In the genomic region with DNA sequence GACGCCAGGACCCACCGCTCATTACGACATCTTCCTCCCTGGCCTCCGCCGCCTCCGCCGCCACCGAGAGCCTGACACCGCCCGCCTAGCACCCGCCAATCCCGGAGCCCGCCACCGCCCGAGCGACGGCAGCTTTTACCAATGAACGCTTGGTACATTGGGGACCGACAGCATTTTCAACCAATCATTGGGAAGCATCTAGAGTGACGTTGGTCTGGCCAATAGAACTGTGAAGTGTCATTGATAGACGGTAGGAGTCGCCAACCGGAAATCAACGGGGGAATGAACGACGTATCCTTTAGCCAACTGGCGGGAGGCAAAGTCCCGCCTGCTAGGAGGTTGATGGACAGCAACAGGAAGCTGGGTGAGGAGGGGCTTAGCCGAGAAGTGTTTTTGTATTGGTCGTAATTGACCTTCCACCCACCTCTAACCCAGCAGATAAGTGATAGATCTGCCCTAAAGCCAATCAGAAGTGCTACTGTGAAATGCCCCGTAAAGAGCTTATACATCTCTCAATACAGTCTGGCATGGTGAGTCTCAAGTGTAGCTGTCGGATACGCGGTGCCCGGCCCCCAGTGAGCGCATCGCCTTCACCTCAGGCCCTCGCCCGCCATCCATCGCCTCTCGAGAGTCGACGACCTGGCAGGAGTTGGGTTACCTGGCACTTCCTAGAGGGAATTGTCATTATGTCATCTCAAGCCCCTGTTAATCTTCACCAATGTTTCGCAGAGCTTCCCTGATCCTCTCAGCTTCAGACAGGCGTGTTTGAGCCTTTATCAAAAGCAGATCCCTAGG, we compare ENCODE assay signal across 8 mouse cellular contexts. TPM values are rescaled to one million over a fixed set of nuclear protein-coding genes. Genes with fewer than 3 reads are reported as not detected.
DNase-seq lines count a peak whose midpoint lies in the region; ATAC-seq and TF ChIP-seq lines count a peak whose summit lies in the region.

No protein-coding gene starts in this region.

- DNase-seq in G1E (ENCODE audit: low spot score) = peak; percentile 98
- peak; percentile 100 for DNase-seq in cerebellum, adult 11-12 months
- DNase-seq in heart, postnatal 25 days (ENCODE audit: low spot score) = peak; percentile 100
- DNase-seq in layer of hippocampus, adult 18-20 months (ENCODE audit: low spot score in 2 of 2) = peak; percentile 99 to 100
- peak; percentile 99 for DNase-seq in lung, adult 2 months
- peak; percentile 98 to 99 for DNase-seq in thymus, adult 18-20 months

- H3K27me3 ChIP-seq in G1E (ENCODE audit: insufficient read depth, low read length) = peaks cover 4% of the 10 kb centered on the region; the same call in 1 of the 2 replicates
- H3K27me3 ChIP-seq in forebrain, embryonic 15.5 days = no peaks in the 10 kb centered on the region

- H3K4me2 ChIP-seq in forebrain, embryonic 15.5 days (replicated peaks) = peak overlapping the region; percentile 86

- peak overlapping the region; percentile 91 for H3K9ac ChIP-seq in forebrain, embryonic 15.5 days (replicated peaks)

- peak; percentile 96 for ATAC-seq in G1E (ENCODE audit: extremely low read depth, insufficient number of reproducible peaks, low FRiP score, poor library complexity, severe bottlenecking)
- ATAC-seq in forebrain, embryonic 15.5 days (replicated peaks) = peak; percentile 99
- peak; percentile 87 for ATAC-seq in neutrophil, adult 5-6 weeks (ENCODE audit: extremely low read depth, insufficient number of reproducible peaks, low FRiP score, poor library complexity, severe bottlenecking)

- no peak for TF ChIP-seq CTCF in G1E (IDR thresholded peaks at IDR 0.05; ENCODE audit: low read depth, low read length)
- no peak for TF ChIP-seq CTCF in lung, adult 2 months (IDR thresholded peaks at IDR 0.05; ENCODE audit: insufficient read depth, low read length)

- H3K4me3 ChIP-seq in G1E (ENCODE audit: low read depth, low read length) = peak overlapping the region; percentile 90
- H3K4me3 ChIP-seq in forebrain, embryonic 15.5 days = peak overlapping the region; percentile 88
- peak overlapping the region; percentile 92 for H3K4me3 ChIP-seq in lung, adult 2 months (replicated peaks; ENCODE audit: extremely low read depth, low read depth, low read length)

- TF ChIP-seq POLR2A in lung, adult 2 months (IDR thresholded peaks at IDR 0.05; ENCODE audit: borderline replicate concordance, extremely low read depth, low read depth, low read length) = peak; percentile 86; the same call in 1 of the 2 replicates

- H3K4me1 ChIP-seq in G1E (ENCODE audit: insufficient read depth, low read depth, low read length) = peaks cover 61% of the 10 kb centered on the region
- H3K4me1 ChIP-seq in forebrain, embryonic 15.5 days = peaks cover 33% of the 10 kb centered on the region
- H3K4me1 ChIP-seq in lung, adult 2 months (ENCODE audit: control insufficient read depth, insufficient read depth, low read length) = peaks cover 16% of the 10 kb centered on the region

- peak overlapping the region; percentile 97 for H3K27ac ChIP-seq in forebrain, embryonic 15.5 days (replicated peaks)

- H3K36me3 ChIP-seq in G1E (replicated peaks) = peaks cover 26% of the 10 kb centered on the region
- H3K36me3 ChIP-seq in forebrain, embryonic 15.5 days = no peaks in the 10 kb centered on the region

- WGBS in forebrain, embryonic 15.5 days = under 1% methylated on average over 45 of the region's 45 CpGs
- WGBS in lung, adult 2 months = under 1% methylated on average over 45 of the region's 45 CpGs

- no peaks in the 10 kb centered on the region for H3K9me3 ChIP-seq in G1E (replicated peaks)
- no peaks in the 10 kb centered on the region for H3K9me3 ChIP-seq in forebrain, embryonic 15.5 days

- intact Hi-C loops in heart, postnatal 25 days (cut with DNase I) = no loop called here

RNA-seq across cellular contexts. Expression of a gene that starts 5.0 kb away (rescaled TPM):
- total RNA-seq in G1E (2014; fragmentation: Nextera tagmentation) (27.9 and 32.3 TPM in 2 replicates), G1E (2017) (0.99 and 1.6 TPM in 2 replicates)
- polyA plus RNA-seq in G1E (2012) = 46.6 and 54.6 TPM in 2 replicates
- polyA plus RNA-seq in forebrain, embryonic 15.5 days (2015; fragmentation: Nextera tagmentation; extraction: Ambion mirVana) = 14.9 and 16.1 TPM in 2 replicates
- 10 to 100 TPM in 1 of 2 experiments, 1 to 10 TPM in 1; 9.8 to 11.6 TPM for total RNA-seq in heart, postnatal 25 days (2021)
- total RNA-seq in layer of hippocampus, adult 18-20 months (2021) = 10 to 100 TPM; 13.0 to 13.4 TPM
- polyA plus RNA-seq in lung, adult 2 months (2012; rRNA removed) = 23.1 and 26.3 TPM in 2 replicates
- 9.3 and 9.8 TPM in 2 replicates for total RNA-seq in neutrophil, adult 5-6 weeks (2017)

RNA-seq across cellular contexts. Expression of a gene that starts 34.0 kb away (rescaled TPM):
- total RNA-seq in G1E (2014; fragmentation: Nextera tagmentation) = 119 and 123 TPM in 2 replicates
- 298 and 340 TPM in 2 replicates for total RNA-seq in G1E (2017)
- 64.1 and 97.1 TPM in 2 replicates for polyA plus RNA-seq in G1E (2012)
- 20.7 and 21.5 TPM in 2 replicates for polyA plus RNA-seq in forebrain, embryonic 15.5 days (2015; fragmentation: Nextera tagmentation; extraction: Ambion mirVana)
- total RNA-seq in heart, postnatal 25 days (2021) = 10 to 100 TPM; 11.3 to 12.9 TPM
- total RNA-seq in layer of hippocampus, adult 18-20 months (2021) = 10 to 100 TPM; 34.2 to 35.0 TPM
- polyA plus RNA-seq in lung, adult 2 months (2012; rRNA removed) = 20.7 and 24.0 TPM in 2 replicates
- total RNA-seq in neutrophil, adult 5-6 weeks (2017) = 15.6 and 17.3 TPM in 2 replicates

RNA-seq across cellular contexts. Expression of a gene that starts 35.4 kb away (rescaled TPM):
- total RNA-seq in G1E (2014; fragmentation: Nextera tagmentation) (not detected in 2 replicates), G1E (2017) (0.05 and 0.12 TPM in 2 replicates)
- 0.01 TPM in 1 of 2 replicates, not detected in the other for polyA plus RNA-seq in G1E (2012)
- polyA plus RNA-seq in forebrain, embryonic 15.5 days (2015; fragmentation: Nextera tagmentation; extraction: Ambion mirVana) = 0.10 and 0.43 TPM in 2 replicates
- total RNA-seq in heart, postnatal 25 days (2021) = under 1 TPM; 0.11 to 0.29 TPM
- 1 to 10 TPM in 1 of 2 experiments, under 1 TPM in 1; 0.79 to 1.1 TPM for total RNA-seq in layer of hippocampus, adult 18-20 months (2021)
- polyA plus RNA-seq in lung, adult 2 months (2012; rRNA removed) = 5.0 and 8.5 TPM in 2 replicates
- total RNA-seq in neutrophil, adult 5-6 weeks (2017) = 0.25 TPM in 1 of 2 replicates, not detected in the other

RNA-seq across cellular contexts. Expression of a gene that starts 49.9 kb away (rescaled TPM):
- not detected in 2 replicates for total RNA-seq in G1E (2014; fragmentation: Nextera tagmentation)
- total RNA-seq in G1E (2017) = 0.05 and 0.17 TPM in 2 replicates
- polyA plus RNA-seq in G1E (2012) = 0.11 and 0.17 TPM in 2 replicates
- polyA plus RNA-seq in forebrain, embryonic 15.5 days (2015; fragmentation: Nextera tagmentation; extraction: Ambion mirVana) = 0.17 TPM in 1 of 2 replicates, not detected in the other
- 1 to 10 TPM; 1.7 to 2.3 TPM for total RNA-seq in heart, postnatal 25 days (2021)
- not detected for total RNA-seq in layer of hippocampus, adult 18-20 months (2021)
- 56.2 and 69.8 TPM in 2 replicates for polyA plus RNA-seq in lung, adult 2 months (2012; rRNA removed)
- 0.23 and 0.61 TPM in 2 replicates for total RNA-seq in neutrophil, adult 5-6 weeks (2017)

RNA-seq across cellular contexts. Expression of a gene that starts 51.9 kb away (rescaled TPM):
- total RNA-seq in G1E (2014; fragmentation: Nextera tagmentation) (1.2 and 5.3 TPM in 2 replicates), G1E (2017) (9.6 and 10.5 TPM in 2 replicates)
- 12.7 and 14.5 TPM in 2 replicates for polyA plus RNA-seq in G1E (2012)
- polyA plus RNA-seq in forebrain, embryonic 15.5 days (2015; fragmentation: Nextera tagmentation; extraction: Ambion mirVana) = 16.0 and 17.2 TPM in 2 replicates
- 10 to 100 TPM; 11.9 to 13.2 TPM for total RNA-seq in heart, postnatal 25 days (2021)
- total RNA-seq in layer of hippocampus, adult 18-20 months (2021) = 1 to 10 TPM; 4.0 to 4.9 TPM
- 16.2 and 20.2 TPM in 2 replicates for polyA plus RNA-seq in lung, adult 2 months (2012; rRNA removed)
- total RNA-seq in neutrophil, adult 5-6 weeks (2017) = 3.6 and 10.8 TPM in 2 replicates

Comparison
In these comparisons a context has a peak if more than half of its experiments do, and no peak if none do; other contexts are left out.
1. Peak in every context shown above with its lines: DNase-seq, ATAC-seq, H3K4me3 ChIP-seq and H3K27ac ChIP-seq.